Mouse (Mus musculus): Measurements from ENCODE around the gene Pa2g4.
"Not testable (repeated sequence)": the region's sequence is repeated elsewhere in the genome, so short reads cannot be mapped to it uniquely, and the experiment has no call there.

Gene Pa2g4

GRCm38 (mm10) chr10:128565788-128566531 lies at the start of gene Pa2g4:
Gene Pa2g4 (minus strand): TSS chr10:128565987.
- DNase-seq, result peak; percentile 100

- no peak for DNase-seq
Observed at GRCm38 (mm10) chr10:128614934-128615333, 49.1 kb upstream of the Pa2g4 start.

GRCm38 (mm10) chr10:128613820-128614219 lies 48.0 kb upstream of the Pa2g4 start:
- DNase-seq, result not testable (repeated sequence)

GRCm38 (mm10) chr10:128613154-128613440 lies 47.3 kb upstream of the Pa2g4 start:
- no peak for DNase-seq

- peak; percentile 87 for DNase-seq
Observed at GRCm38 (mm10) chr10:128612433-128613153, 46.8 kb upstream of the Pa2g4 start.

- DNase-seq, result no peak
Observed at GRCm38 (mm10) chr10:128606483-128606882, 40.7 kb upstream of the Pa2g4 start.

- no peak for DNase-seq
Observed at GRCm38 (mm10) chr10:128602470-128603128, 36.8 kb upstream of the Pa2g4 start.

GRCm38 (mm10) chr10:128601499-128601898 lies 35.7 kb upstream of the Pa2g4 start:
- no peak for DNase-seq

GRCm38 (mm10) chr10:128598476-128598875 lies 32.7 kb upstream of the Pa2g4 start:
- no peak for DNase-seq

- no peak for DNase-seq
Observed at GRCm38 (mm10) chr10:128592797-128593196, 27.0 kb upstream of the Pa2g4 start.

- DNase-seq, result no peak
Observed at GRCm38 (mm10) chr10:128591436-128591835, 25.6 kb upstream of the Pa2g4 start.

- DNase-seq, result peak; percentile 82
Observed at GRCm38 (mm10) chr10:128590193-128590690, 24.5 kb upstream of the Pa2g4 start.

GRCm38 (mm10) chr10:128589464-128590192 lies 23.8 kb upstream of the Pa2g4 start, which contains the start of gene Erbb3:
Gene Erbb3 (minus strand): TSS chr10:128589652.
- DNase-seq, result peak; percentile 50

GRCm38 (mm10) chr10:128588775-128589463 lies 23.1 kb upstream of the Pa2g4 start:
- no peak for DNase-seq

- no peak for DNase-seq
Observed at GRCm38 (mm10) chr10:128588136-128588535, 22.3 kb upstream of the Pa2g4 start.

GRCm38 (mm10) chr10:128587697-128588096 lies 21.9 kb upstream of the Pa2g4 start:
- no peak for DNase-seq

GRCm38 (mm10) chr10:128587120-128587519 lies 21.3 kb upstream of the Pa2g4 start:
- DNase-seq, result no peak

GRCm38 (mm10) chr10:128586546-128586945 lies 20.8 kb upstream of the Pa2g4 start:
- no peak for DNase-seq

GRCm38 (mm10) chr10:128584386-128584785 lies 18.6 kb upstream of the Pa2g4 start:
- no peak for DNase-seq

- DNase-seq, result peak; percentile 72
Observed at GRCm38 (mm10) chr10:128583644-128584043, 17.9 kb upstream of the Pa2g4 start.

- DNase-seq, result no peak
Observed at GRCm38 (mm10) chr10:128579731-128580130, 13.9 kb upstream of the Pa2g4 start.

- no peak for DNase-seq
Observed at GRCm38 (mm10) chr10:128579298-128579697, 13.5 kb upstream of the Pa2g4 start.

All from retina, postnatal 1 day (tissue).